Mouse (Mus musculus) forebrain, embryonic 14.5 days (tissue): ENCODE data around the gene Bmpr1b. TPM values are rescaled to one million over a fixed set of nuclear protein-coding genes. Genes with fewer than 3 reads are reported as not detected.

Experiments used
- ATAC-seq: fragments of 200-750 bp; cut with Nextera tagmentation; 2 replicates; pipeline ENCODE4 v1.8.0; 2017; ENCODE audit warnings: mild to moderate bottlenecking, moderate library complexity
- DNase-seq: peaks from one replicate; pipeline ENCODE4 v3.0.0-alpha.2; 2015; ENCODE audit warnings: low spot score
- H3K27ac ChIP-seq: fragments of 300-500 bp; sonication (generic); 2 replicates; pipeline ENCODE4 v1.5.1; 2014; ENCODE audit warnings: low read depth, mild to moderate bottlenecking, control low read depth, low read length, moderate library complexity
- H3K27me3 ChIP-seq: fragments of 300-500 bp; sonication (generic); replicated peaks from 2 replicates; pipeline ENCODE4 v1.6.1; 2014; ENCODE audit warnings: low read length, control low read depth, mixed read lengths; ENCODE audit not compliant: control insufficient read depth, insufficient read depth
- H3K36me3 ChIP-seq: fragments of 300-500 bp; sonication (generic); 2 replicates; pipeline ENCODE4 v1.6.1; 2014; ENCODE audit warnings: low read length, control low read depth; ENCODE audit not compliant: control insufficient read depth, insufficient read depth
- H3K4me1 ChIP-seq: fragments of 300-500 bp; sonication (generic); 2 replicates; pipeline ENCODE4 v1.6.1; 2014; ENCODE audit warnings: antibody characterized with exemption, low read length, control low read depth; ENCODE audit not compliant: control insufficient read depth, insufficient read depth
- H3K4me2 ChIP-seq: fragments of 300-500 bp; sonication (generic); 2 replicates; pipeline ENCODE4 v1.6.1; 2014; ENCODE audit warnings: mild to moderate bottlenecking, control low read depth, low read length
- H3K4me3 ChIP-seq: fragments of 300-500 bp; sonication (generic); 2 replicates; pipeline ENCODE4 v1.5.1; 2014; ENCODE audit warnings: low read depth, low read length, control low read depth
- H3K9ac ChIP-seq: fragments of 300-500 bp; sonication (generic); 2 replicates; pipeline ENCODE4 v1.6.1; 2014; ENCODE audit warnings: mild to moderate bottlenecking, low read length, control low read depth, moderate library complexity
- H3K9me3 ChIP-seq: fragments of 300-500 bp; sonication (generic); replicated peaks from 2 replicates; pipeline ENCODE4 v1.6.1; 2016; ENCODE audit warnings: low read length, control low read depth, mixed read lengths; ENCODE audit not compliant: control insufficient read depth
- WGBS: fragments of 180-500 bp; shearing (Covaris S2); extraction: QIAGEN DNeasy Blood & Tissue Kit; methylation state at CpG from one replicate; pipeline ENCODE4 v1.1.7; 2014; 5-methylcytosine and 5-hydroxymethylcytosine counted together
- polyA plus RNA-seq: library from polyadenylated mRNA; unstranded; fragments of >200 nt; fragmentation: Nextera tagmentation; extraction: Ambion mirVana; gene quantifications from 2 replicates; pipeline ENCODE4 v1.2.1, GENCODE M21; 2014

The Bmpr1b gene
- polyA plus RNA-seq, 1 experiment from 2014 or later: 4.2 TPM

- H3K9ac ChIP-seq: no peak overlapping the region
- ATAC-seq (no peak), DNase-seq (no peak)
- no peaks in the 10 kb centered on the region for H3K9me3 ChIP-seq
- no peak overlapping the region for H3K27ac ChIP-seq
- no peaks in the 10 kb centered on the region for H3K27me3 ChIP-seq
- H3K4me2 ChIP-seq: no peak overlapping the region
- no peak overlapping the region for H3K4me3 ChIP-seq
- H3K36me3 ChIP-seq: no peaks in the 10 kb centered on the region
- peaks cover 10% of the 10 kb centered on the region for H3K4me1 ChIP-seq
- WGBS: 72% methylated on average over 5 of the region's 5 CpGs
Observed at GRCm38 (mm10) chr3:142065111-142065510, 104.1 kb downstream of the Bmpr1b start.

GRCm38 (mm10) chr3:142063536-142064226, 105.5 kb downstream of the Bmpr1b start:
- DNase-seq (peak; percentile 88), ATAC-seq (peak; percentile 91)
- H3K9me3 ChIP-seq: no peaks in the 10 kb centered on the region
- H3K27ac ChIP-seq: no peak overlapping the region; the same call in 1 of the 2 replicates
- peaks cover 10% of the 10 kb centered on the region for H3K4me1 ChIP-seq
- WGBS: 3% methylated on average over 12 of the region's 12 CpGs
- no peaks in the 10 kb centered on the region for H3K27me3 ChIP-seq
- H3K4me2 ChIP-seq: no peak overlapping the region
- H3K36me3 ChIP-seq: no peaks in the 10 kb centered on the region
- H3K9ac ChIP-seq: no peak overlapping the region
- H3K4me3 ChIP-seq: no peak overlapping the region

- DNase-seq (no peak), ATAC-seq (no peak)
- Histone ChIP-seq H3K9ac (no peak overlapping the region), H3K4me3 (no peak overlapping the region), H3K4me2 (no peak overlapping the region), H3K27ac (no peak overlapping the region), H3K4me1 (peaks cover 10% of the 10 kb centered on the region), H3K36me3 (no peaks in the 10 kb centered on the region), H3K9me3 (no peaks in the 10 kb centered on the region), H3K27me3 (no peaks in the 10 kb centered on the region)
- WGBS: 91% methylated on average over 5 of the region's 5 CpGs
Observed at GRCm38 (mm10) chr3:142061267-142061666, 108.0 kb downstream of the Bmpr1b start.

GRCm38 (mm10) chr3:142059890-142060289, 109.3 kb downstream of the Bmpr1b start:
- no peak overlapping the region for H3K9ac ChIP-seq
- H3K9me3 ChIP-seq: no peaks in the 10 kb centered on the region
- H3K4me3 ChIP-seq: no peak overlapping the region
- no peak overlapping the region for H3K27ac ChIP-seq
- H3K4me1 ChIP-seq: peaks cover 10% of the 10 kb centered on the region
- WGBS: 71% methylated on average over 3 of the region's 3 CpGs
- H3K27me3 ChIP-seq: no peaks in the 10 kb centered on the region
- H3K4me2 ChIP-seq: no peak overlapping the region
- DNase-seq (no peak), ATAC-seq (no peak)
- H3K36me3 ChIP-seq: no peaks in the 10 kb centered on the region

- Histone ChIP-seq H3K27ac (no peak overlapping the region), H3K4me1 (no peaks in the 10 kb centered on the region), H3K4me2 (no peak overlapping the region), H3K9me3 (no peaks in the 10 kb centered on the region), H3K9ac (no peak overlapping the region), H3K27me3 (no peaks in the 10 kb centered on the region), H3K4me3 (no peak overlapping the region), H3K36me3 (no peaks in the 10 kb centered on the region)
- DNase-seq (no peak), ATAC-seq (no peak)
- 97% methylated on average over 2 of the region's 2 CpGs for WGBS
Observed at GRCm38 (mm10) chr3:142050681-142051080, 118.5 kb downstream of the Bmpr1b start.

- 85% methylated on average over 3 of the region's 3 CpGs for WGBS
- Histone ChIP-seq H3K36me3 (no peaks in the 10 kb centered on the region), H3K9me3 (no peaks in the 10 kb centered on the region), H3K9ac (no peak overlapping the region), H3K4me1 (no peaks in the 10 kb centered on the region), H3K27ac (no peak overlapping the region), H3K4me2 (no peak overlapping the region), H3K27me3 (no peaks in the 10 kb centered on the region), H3K4me3 (no peak overlapping the region)
- no peak for ATAC-seq
- no peak for DNase-seq
Observed at GRCm38 (mm10) chr3:142049610-142050009, 119.6 kb downstream of the Bmpr1b start.

- H3K27ac ChIP-seq: no peak overlapping the region
- no peaks in the 10 kb centered on the region for H3K9me3 ChIP-seq
- ATAC-seq (no peak), DNase-seq (no peak)
- H3K4me1 ChIP-seq: no peaks in the 10 kb centered on the region
- no peaks in the 10 kb centered on the region for H3K36me3 ChIP-seq
- no peaks in the 10 kb centered on the region for H3K27me3 ChIP-seq
- H3K9ac ChIP-seq: no peak overlapping the region
- H3K4me2 ChIP-seq: no peak overlapping the region
- WGBS: 93% methylated on average over 5 of the region's 5 CpGs
- H3K4me3 ChIP-seq: no peak overlapping the region
Observed at GRCm38 (mm10) chr3:142049093-142049492, 120.1 kb downstream of the Bmpr1b start.

- ATAC-seq: peak; percentile 29; the same call in 1 of the 2 replicates
- Histone ChIP-seq H3K27ac (no peak overlapping the region), H3K27me3 (no peaks in the 10 kb centered on the region), H3K9ac (no peak overlapping the region), H3K36me3 (no peaks in the 10 kb centered on the region), H3K4me2 (no peak overlapping the region), H3K9me3 (no peaks in the 10 kb centered on the region), H3K4me1 (no peaks in the 10 kb centered on the region), H3K4me3 (no peak overlapping the region)
- DNase-seq: no peak
- 68% methylated on average over 6 of the region's 6 CpGs for WGBS
Observed at GRCm38 (mm10) chr3:142048493-142048892, 120.7 kb downstream of the Bmpr1b start.

GRCm38 (mm10) chr3:142043463-142043862, 125.8 kb downstream of the Bmpr1b start:
- Histone ChIP-seq H3K27ac (no peak overlapping the region), H3K4me3 (no peak overlapping the region), H3K9me3 (no peaks in the 10 kb centered on the region), H3K9ac (no peak overlapping the region), H3K27me3 (no peaks in the 10 kb centered on the region), H3K4me1 (no peaks in the 10 kb centered on the region), H3K4me2 (no peak overlapping the region), H3K36me3 (no peaks in the 10 kb centered on the region)
- ATAC-seq: no peak
- DNase-seq: peak; percentile 47
- 42% methylated on average over 2 of the region's 2 CpGs for WGBS
